Mouse (Mus musculus): Measurements from ENCODE around the gene Tm9sf4. TPM values are rescaled to one million over a fixed set of nuclear protein-coding genes. Genes with fewer than 3 reads are reported as not detected.

Gene Tm9sf4
- total and polyA plus RNA-seq, 2 experiments from 2014 or later, result 61.4 to 80.0 TPM

GRCm38 (mm10) chr2:153153033-153153450, 8.1 kb upstream of the Tm9sf4 start:
- WGBS, result 65% methylated on average over 4 of the region's 4 CpGs
- H3K9me3 ChIP-seq (ENCODE audit: low read length), result no peaks in the 10 kb centered on the region
- ATAC-seq (no peak), DNase-seq (ENCODE audit: low spot score) (no peak)
- no peak overlapping the region for H3K4me3 ChIP-seq (ENCODE audit: low read length)
- H3K9ac ChIP-seq (replicated peaks; ENCODE audit: low read length), result no peak overlapping the region
- no peak overlapping the region for H3K27ac ChIP-seq
- no peaks in the 10 kb centered on the region for H3K27me3 ChIP-seq (ENCODE audit: insufficient read depth, low read length)
- H3K4me1 ChIP-seq (ENCODE audit: insufficient read depth, low read length), result no peaks in the 10 kb centered on the region
- no peak for TF ChIP-seq CTCF (IDR thresholded peaks at IDR 0.05; ENCODE audit: low read depth)
- H3K4me2 ChIP-seq (ENCODE audit: low read depth, low read length), result no peak overlapping the region
- H3K36me3 ChIP-seq (ENCODE audit: insufficient read depth, low read length), result no peaks in the 10 kb centered on the region

- no peak for ATAC-seq
Observed at GRCm38 (mm10) chr2:153157270-153157669, 3.8 kb upstream of the Tm9sf4 start.

GRCm38 (mm10) chr2:153160133-153160532, 970 bp upstream of the Tm9sf4 start:
- H3K27me3 ChIP-seq (ENCODE audit: insufficient read depth, low read length), result no peaks in the 10 kb centered on the region
- no peak overlapping the region for H3K4me3 ChIP-seq (ENCODE audit: low read length)
- no peak for TF ChIP-seq CTCF (IDR thresholded peaks at IDR 0.05; ENCODE audit: low read depth)
- DNase-seq (ENCODE audit: low spot score) (no peak), ATAC-seq (no peak)
- no peaks in the 10 kb centered on the region for H3K4me1 ChIP-seq (ENCODE audit: insufficient read depth, low read length)
- no peaks in the 10 kb centered on the region for H3K9me3 ChIP-seq (ENCODE audit: low read length)
- no peak overlapping the region for H3K4me2 ChIP-seq (ENCODE audit: low read depth, low read length)
- 89% methylated on average over 5 of the region's 5 CpGs for WGBS
- no peaks in the 10 kb centered on the region for H3K36me3 ChIP-seq (ENCODE audit: insufficient read depth, low read length)
- no peak overlapping the region for H3K27ac ChIP-seq
- H3K9ac ChIP-seq (replicated peaks; ENCODE audit: low read length), result no peak overlapping the region

More at GRCm38 (mm10) chr2:153157270-153157669, 3.8 kb upstream of the Tm9sf4 start:
- no peak overlapping the region for H3K4me3 ChIP-seq (ENCODE audit: low read length)
- no peaks in the 10 kb centered on the region for H3K36me3 ChIP-seq (ENCODE audit: insufficient read depth, low read length)
- H3K4me1 ChIP-seq (ENCODE audit: insufficient read depth, low read length), result no peaks in the 10 kb centered on the region
- TF ChIP-seq CTCF (IDR thresholded peaks at IDR 0.05; ENCODE audit: low read depth), result peak; percentile 37
- H3K27ac ChIP-seq, result no peak overlapping the region
- H3K9ac ChIP-seq (replicated peaks; ENCODE audit: low read length), result no peak overlapping the region
- H3K27me3 ChIP-seq (ENCODE audit: insufficient read depth, low read length), result no peaks in the 10 kb centered on the region
- no peak overlapping the region for H3K4me2 ChIP-seq (ENCODE audit: low read depth, low read length)
- no peak for DNase-seq (ENCODE audit: low spot score)
- WGBS, result 77% methylated on average over 1 of the region's 3 CpGs
- H3K9me3 ChIP-seq (ENCODE audit: low read length), result no peaks in the 10 kb centered on the region

GRCm38 (mm10) chr2:153161684-153162080, 579 bp downstream of the Tm9sf4 start:
- H3K27me3 ChIP-seq (ENCODE audit: insufficient read depth, low read length), result no peaks in the 10 kb centered on the region
- H3K9ac ChIP-seq (replicated peaks; ENCODE audit: low read length), result peak overlapping the region; percentile 77
- no peaks in the 10 kb centered on the region for H3K9me3 ChIP-seq (ENCODE audit: low read length)
- no peak for TF ChIP-seq CTCF (IDR thresholded peaks at IDR 0.05; ENCODE audit: low read depth)
- peak overlapping the region; percentile 69 for H3K4me3 ChIP-seq (ENCODE audit: low read length)
- WGBS, result 1% methylated on average over 15 of the region's 16 CpGs
- DNase-seq (ENCODE audit: low spot score) (no peak), ATAC-seq (peak; percentile 48)
- H3K4me2 ChIP-seq (ENCODE audit: low read depth, low read length), result peak overlapping the region; percentile 95
- H3K36me3 ChIP-seq (ENCODE audit: insufficient read depth, low read length), result no peaks in the 10 kb centered on the region
- H3K27ac ChIP-seq, result peak overlapping the region; percentile 97
- H3K4me1 ChIP-seq (ENCODE audit: insufficient read depth, low read length), result no peaks in the 10 kb centered on the region

- no peak for TF ChIP-seq CTCF (IDR thresholded peaks at IDR 0.05; ENCODE audit: low read depth)
- Histone ChIP-seq H3K27ac (no peak overlapping the region), H3K4me2 (ENCODE audit: low read depth, low read length) (no peak overlapping the region), H3K9me3 (ENCODE audit: low read length) (no peaks in the 10 kb centered on the region), H3K9ac (replicated peaks; ENCODE audit: low read length) (no peak overlapping the region), H3K4me3 (ENCODE audit: low read length) (no peak overlapping the region), H3K36me3 (ENCODE audit: insufficient read depth, low read length) (no peaks in the 10 kb centered on the region), H3K27me3 (ENCODE audit: insufficient read depth, low read length) (no peaks in the 10 kb centered on the region), H3K4me1 (ENCODE audit: insufficient read depth, low read length) (no peaks in the 10 kb centered on the region)
- 56% methylated on average over 6 of the region's 6 CpGs for WGBS
- no peak for ATAC-seq
- no peak for DNase-seq (ENCODE audit: low spot score)
Observed at GRCm38 (mm10) chr2:153167136-153167535, 6.0 kb downstream of the Tm9sf4 start.

- Histone ChIP-seq H3K27ac (no peak overlapping the region), H3K9me3 (ENCODE audit: low read length) (no peaks in the 10 kb centered on the region), H3K4me2 (ENCODE audit: low read depth, low read length) (no peak overlapping the region), H3K36me3 (ENCODE audit: insufficient read depth, low read length) (no peaks in the 10 kb centered on the region), H3K4me3 (ENCODE audit: low read length) (no peak overlapping the region), H3K4me1 (ENCODE audit: insufficient read depth, low read length) (no peaks in the 10 kb centered on the region), H3K9ac (replicated peaks; ENCODE audit: low read length) (no peak overlapping the region), H3K27me3 (ENCODE audit: insufficient read depth, low read length) (no peaks in the 10 kb centered on the region)
- no peak for TF ChIP-seq CTCF (IDR thresholded peaks at IDR 0.05; ENCODE audit: low read depth)
- ATAC-seq, result no peak
- DNase-seq (ENCODE audit: low spot score), result no peak
- WGBS, result 21% methylated on average over 2 of the region's 2 CpGs
Observed at GRCm38 (mm10) chr2:153168134-153168820, 7.2 kb downstream of the Tm9sf4 start.

- 89% methylated on average over 9 of the region's 9 CpGs for WGBS
- Histone ChIP-seq H3K27ac (no peak overlapping the region), H3K36me3 (ENCODE audit: insufficient read depth, low read length) (no peaks in the 10 kb centered on the region), H3K4me1 (ENCODE audit: insufficient read depth, low read length) (no peaks in the 10 kb centered on the region), H3K4me2 (ENCODE audit: low read depth, low read length) (no peak overlapping the region), H3K4me3 (ENCODE audit: low read length) (no peak overlapping the region), H3K27me3 (ENCODE audit: insufficient read depth, low read length) (no peaks in the 10 kb centered on the region), H3K9me3 (ENCODE audit: low read length) (no peaks in the 10 kb centered on the region), H3K9ac (replicated peaks; ENCODE audit: low read length) (no peak overlapping the region)
- no peak for DNase-seq (ENCODE audit: low spot score)
- no peak for TF ChIP-seq CTCF (IDR thresholded peaks at IDR 0.05; ENCODE audit: low read depth)
- ATAC-seq, result no peak
Observed at GRCm38 (mm10) chr2:153170490-153171224, 9.6 kb downstream of the Tm9sf4 start.
